Mouse (Mus musculus) cerebellum, adult 2 months (tissue): ENCODE measurements around the gene Irf2. TPM values are rescaled to one million over a fixed set of nuclear protein-coding genes. Genes with fewer than 3 reads are reported as not detected.

ENCODE experiments used
- DNase-seq, 2 experiments: peaks; one replicate each; pipeline ENCODE4 v3.0.0; 2021
- H3K27ac ChIP-seq: fragments of 200-500 bp; 2 replicates; pipeline ENCODE4 v1.5.1; 2012; ENCODE audit warnings: low read length, control low read depth, inconsistent platforms; ENCODE audit not compliant: insufficient read depth
- H3K27me3 ChIP-seq: fragments of 200-500 bp; 2 replicates; pipeline ENCODE4 v1.6.1; 2012; ENCODE audit warnings: inconsistent platforms, mild to moderate bottlenecking, low read length, moderate library complexity; ENCODE audit not compliant: control insufficient read depth, insufficient read depth
- H3K4me1 ChIP-seq: fragments of 200-500 bp; 2 replicates; pipeline ENCODE4 v1.6.1; 2011; ENCODE audit warnings: low read length; ENCODE audit not compliant: control insufficient read depth, insufficient read depth
- H3K4me3 ChIP-seq: fragments of 200-500 bp; replicated peaks from 2 replicates; pipeline ENCODE3; 2011; ENCODE audit warnings: mild to moderate bottlenecking, low read depth, low read length, control low read depth; ENCODE audit not compliant: insufficient read depth
- CTCF ChIP-seq: fragments of 200-500 bp; IDR thresholded peaks from 2 replicates; pipeline ENCODE4 v1.5.1; 2011; ENCODE audit warnings: low read depth, mild to moderate bottlenecking, control low read depth, low read length, moderate library complexity, borderline replicate concordance; ENCODE audit not compliant: insufficient read depth
- POLR2A ChIP-seq: fragments of 200-500 bp; IDR thresholded peaks from 2 replicates; pipeline ENCODE4 v1.6.1; 2011; ENCODE audit warnings: low read length, control low read depth, borderline replicate concordance; ENCODE audit not compliant: insufficient read depth
- WGBS: fragments of 180-500 bp; shearing (Covaris S2); methylation state at CpG from one replicate; pipeline ENCODE4 v1.1.7; 2018; 5-methylcytosine and 5-hydroxymethylcytosine counted together
- polyA plus RNA-seq: library from polyadenylated mRNA; depleted of rRNA; stranded (reverse); fragments of >200 nt; gene quantifications from 2 replicates; pipeline ENCODE4 v1.2.3, GENCODE M21; 2012

Irf2 gene
- polyA plus RNA-seq, 1 experiment, result 19.0 TPM

DNA sequence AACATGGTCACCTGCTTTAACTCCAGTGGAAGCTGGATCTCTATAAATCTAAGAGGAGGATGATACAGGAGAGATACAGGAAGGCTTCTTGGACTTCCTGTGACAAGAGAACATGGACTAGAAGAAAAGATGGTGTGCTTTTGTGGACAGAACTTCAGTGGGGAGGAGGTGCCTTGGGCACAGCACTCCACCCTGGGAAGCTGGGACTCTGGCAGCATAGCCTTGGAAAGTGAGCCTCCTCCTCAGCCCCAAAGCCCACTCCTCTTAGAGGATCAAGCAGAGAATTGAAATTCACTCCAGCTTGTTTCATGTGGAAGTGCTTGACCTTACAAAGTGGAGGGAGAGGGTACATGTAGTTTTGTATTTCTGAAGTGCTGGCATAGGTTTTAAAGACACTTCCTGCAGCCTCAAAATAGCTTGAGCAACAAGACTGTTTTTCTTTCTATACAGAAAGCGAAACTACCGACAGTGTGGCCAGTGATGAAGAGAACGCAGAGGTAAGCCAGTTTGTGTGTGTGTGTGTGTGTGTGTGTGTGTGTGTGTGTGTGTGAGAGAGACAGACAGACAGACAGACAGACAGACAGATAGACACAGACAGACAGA is 104.9 kb downstream of the Irf2 start:
- 89% methylated on average over 3 of the region's 3 CpGs for WGBS
- Histone ChIP-seq H3K27ac (no peak overlapping the region; the same call in 1 of the 2 replicates), H3K4me1 (no peaks in the 10 kb centered on the region; the same call in 1 of the 2 replicates), H3K27me3 (no peaks in the 10 kb centered on the region), H3K4me3 (no peak overlapping the region)
- DNase-seq, result no peak
- TF ChIP-seq CTCF (no peak), POLR2A (no peak)

DNA sequence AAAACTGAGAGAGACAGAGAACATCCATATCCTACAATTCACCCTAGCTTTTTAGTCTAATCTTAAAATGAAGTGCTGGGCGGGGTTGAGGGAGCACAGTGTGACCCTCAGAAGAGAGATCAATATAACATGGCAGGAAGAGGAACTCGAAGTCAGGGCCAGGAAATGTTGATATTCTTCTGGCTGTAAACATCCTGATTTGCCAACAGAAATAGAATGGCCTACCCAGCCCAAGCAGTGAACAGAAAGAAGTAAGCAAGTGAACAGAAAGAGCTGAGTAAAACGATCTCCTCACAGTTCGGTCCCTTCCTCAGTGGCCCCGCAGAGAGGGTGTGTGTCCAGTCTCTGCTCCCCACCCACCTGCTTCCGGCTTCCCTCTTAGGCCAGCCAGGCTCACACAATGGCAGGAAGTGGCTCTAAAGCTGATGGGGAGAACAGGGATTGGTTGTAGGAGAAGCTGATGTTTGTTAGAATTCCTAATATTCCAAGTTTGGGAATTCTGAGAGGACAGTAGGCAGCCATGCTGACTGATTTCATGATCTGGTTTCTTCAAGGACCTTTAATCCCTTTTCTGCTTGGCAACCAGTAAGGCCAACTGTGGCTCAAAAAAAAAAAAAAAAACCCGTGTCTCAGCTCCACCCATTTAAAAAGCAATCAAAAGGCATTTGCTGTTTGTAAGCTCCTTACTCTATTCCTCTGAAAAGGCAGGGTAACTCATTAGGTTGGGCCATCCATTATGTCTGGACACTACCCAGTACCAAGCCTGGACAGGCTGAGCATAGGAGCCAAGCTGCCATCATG is 105.6 kb downstream of the Irf2 start:
- 74% methylated on average over 7 of the region's 7 CpGs for whole genome bisulfite sequencing
- no peaks in the 10 kb centered on the region; the same call in 1 of the 2 replicates for H3K4me1 ChIP-seq
- no peak for DNase-seq
- no peak for TF ChIP-seq POLR2A
- no peak for TF ChIP-seq CTCF
- H3K27me3 ChIP-seq, result no peaks in the 10 kb centered on the region
- H3K27ac ChIP-seq, result no peak overlapping the region; the same call in 1 of the 2 replicates
- no peak overlapping the region for H3K4me3 ChIP-seq

GRCm38 (mm10) chr8:46845891-46846290 is 106.4 kb downstream of the Irf2 start:
- no peak for DNase-seq
- no peaks in the 10 kb centered on the region; the same call in 1 of the 2 replicates for H3K4me1 ChIP-seq

GRCm38 (mm10) chr8:46846893-46847292 is 107.4 kb downstream of the Irf2 start:
- Histone ChIP-seq H3K27ac (no peak overlapping the region), H3K4me3 (no peak overlapping the region), H3K27me3 (no peaks in the 10 kb centered on the region), H3K4me1 (no peaks in the 10 kb centered on the region)
- TF ChIP-seq CTCF (no peak), POLR2A (no peak)
- no peak for DNase-seq
- 94% methylated on average over 5 of the region's 5 CpGs for WGBS

More at GRCm38 (mm10) chr8:46845891-46846290, 106.4 kb downstream of the Irf2 start:
- H3K27me3 ChIP-seq, result no peaks in the 10 kb centered on the region
- no peak for TF ChIP-seq CTCF
- TF ChIP-seq POLR2A, result no peak
- H3K27ac ChIP-seq, result no peak overlapping the region
- no peak overlapping the region for H3K4me3 ChIP-seq
- 93% methylated on average over 9 of the region's 9 CpGs for WGBS

- no peak for TF ChIP-seq POLR2A
- no peak for TF ChIP-seq CTCF
- 91% methylated on average over 6 of the region's 6 CpGs for WGBS
- no peak for DNase-seq
- H3K4me3 ChIP-seq, result no peak overlapping the region
- H3K27me3 ChIP-seq, result no peaks in the 10 kb centered on the region
- H3K4me1 ChIP-seq, result no peaks in the 10 kb centered on the region
- no peak overlapping the region for H3K27ac ChIP-seq
Measured at GRCm38 (mm10) chr8:46848011-46848641, 108.6 kb downstream of the Irf2 start.

DNA sequence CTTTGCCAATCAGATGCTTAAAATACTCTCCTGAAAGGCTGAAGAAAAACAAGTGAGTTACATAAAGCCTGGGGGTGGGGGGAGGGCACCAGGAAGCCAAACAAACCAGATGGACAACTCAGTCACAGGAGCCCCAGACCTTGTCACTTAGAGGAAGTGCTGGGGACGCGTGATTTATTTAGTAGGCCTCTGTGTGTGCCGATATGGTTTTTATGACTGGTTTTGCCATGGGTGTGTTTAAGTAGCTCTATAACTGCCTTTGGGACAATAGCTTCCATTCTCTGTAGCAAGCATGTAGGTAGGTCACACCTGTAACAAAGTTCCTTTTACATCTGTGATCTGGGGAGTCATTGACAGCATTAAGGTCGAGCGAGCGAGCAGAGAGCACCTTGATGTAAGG is 109.4 kb downstream of the Irf2 start:
- H3K4me3 ChIP-seq, result no peak overlapping the region
- 73% methylated on average over 6 of the region's 6 CpGs for WGBS
- H3K4me1 ChIP-seq, result no peaks in the 10 kb centered on the region
- no peak overlapping the region for H3K27ac ChIP-seq
- DNase-seq, result no peak
- TF ChIP-seq POLR2A, result no peak
- TF ChIP-seq CTCF, result no peak
- H3K27me3 ChIP-seq, result no peaks in the 10 kb centered on the region

DNA sequence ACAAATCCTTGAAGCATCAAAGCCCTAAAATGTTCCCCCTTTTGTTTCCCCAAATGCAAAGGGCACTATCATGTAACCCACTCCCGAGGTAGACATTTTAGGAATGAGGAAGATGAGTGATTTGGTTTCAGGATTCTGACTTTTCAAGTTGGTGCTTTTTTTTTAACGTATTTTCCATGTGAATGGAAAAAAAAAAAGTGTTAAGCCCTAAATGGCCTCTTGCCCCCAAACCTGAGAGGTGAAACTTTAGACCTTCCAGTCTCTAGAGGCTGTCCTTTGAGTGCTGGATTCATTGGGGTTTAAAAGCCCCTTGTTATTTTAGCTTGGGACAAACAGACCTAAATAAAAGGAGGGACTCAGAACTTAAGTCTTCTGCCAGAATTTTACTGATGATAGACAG is 109.9 kb downstream of the Irf2 start:
- no peak overlapping the region for H3K27ac ChIP-seq
- H3K27me3 ChIP-seq, result no peaks in the 10 kb centered on the region
- H3K4me1 ChIP-seq, result no peaks in the 10 kb centered on the region
- TF ChIP-seq POLR2A (no peak), CTCF (no peak)
- H3K4me3 ChIP-seq, result no peak overlapping the region
- no peak for DNase-seq
- WGBS, result 66% methylated on average over 2 of the region's 2 CpGs
